Mouse (Mus musculus) lung, postnatal 25 days (tissue): ENCODE measurements around the gene Cpsf6.

ENCODE experiments used
- DNase-seq: peaks from one replicate; pipeline ENCODE4 v3.0.0; 2022; ENCODE audit warnings: low spot score

The Cpsf6 gene

GRCm38 (mm10) chr10:117379908-117380307 lies at the start of gene Cpsf6:
Gene Cpsf6, minus strand, starts transcription at chr10:117380015.
- no peak for DNase-seq

DNA sequence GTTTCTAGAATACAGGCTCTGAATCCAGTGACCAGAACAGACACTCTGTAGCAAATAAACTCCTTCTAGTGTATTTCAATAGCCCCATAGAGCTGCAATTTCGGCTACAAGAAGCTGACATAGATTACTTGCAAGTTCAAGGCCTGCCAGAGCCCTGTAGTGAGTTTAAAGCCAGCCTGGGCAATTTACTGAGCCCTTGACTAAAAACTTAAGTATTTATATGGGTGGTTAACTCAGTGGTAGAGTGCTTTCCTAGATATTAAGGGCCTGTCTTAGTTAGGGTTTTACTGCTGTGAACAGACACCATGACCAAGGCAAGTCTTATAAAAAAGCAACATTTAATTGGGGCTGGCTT lies 46.8 kb upstream of the Cpsf6 start:
- DNase-seq, result no peak

DNA sequence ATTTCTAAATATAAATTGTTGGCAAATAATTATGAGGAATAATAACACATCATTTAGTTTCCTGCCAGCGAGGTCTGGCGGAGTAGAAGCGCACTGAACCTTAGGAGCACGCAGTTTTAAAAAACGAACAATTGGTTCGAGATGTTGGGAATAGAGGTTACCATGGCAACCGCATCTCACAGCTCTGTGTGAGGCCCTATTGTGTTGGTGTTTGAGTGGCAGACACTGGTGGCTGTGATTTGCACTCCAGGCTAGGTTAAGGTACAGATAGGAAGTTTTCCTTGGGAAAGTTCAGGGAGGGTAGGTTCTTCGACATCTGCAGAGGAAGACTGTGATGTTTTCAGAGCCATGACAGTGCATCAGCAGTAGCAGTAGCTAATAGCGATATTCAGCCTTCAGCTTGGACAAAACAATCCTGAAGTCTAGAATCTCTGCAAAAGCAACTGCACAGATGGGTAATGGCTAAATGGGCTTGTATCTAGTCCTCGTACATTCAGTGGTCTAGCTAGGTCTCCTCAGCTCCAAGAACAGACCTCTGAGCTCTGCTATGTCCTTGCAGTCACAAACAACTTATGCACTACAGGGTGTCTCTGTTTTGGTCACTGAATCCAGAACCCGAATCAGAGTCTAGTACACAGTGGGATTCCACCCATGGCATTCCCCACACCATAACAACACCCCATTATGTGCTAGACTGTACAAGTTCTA lies 46.2 kb upstream of the Cpsf6 start:
- DNase-seq, result no peak

DNA sequence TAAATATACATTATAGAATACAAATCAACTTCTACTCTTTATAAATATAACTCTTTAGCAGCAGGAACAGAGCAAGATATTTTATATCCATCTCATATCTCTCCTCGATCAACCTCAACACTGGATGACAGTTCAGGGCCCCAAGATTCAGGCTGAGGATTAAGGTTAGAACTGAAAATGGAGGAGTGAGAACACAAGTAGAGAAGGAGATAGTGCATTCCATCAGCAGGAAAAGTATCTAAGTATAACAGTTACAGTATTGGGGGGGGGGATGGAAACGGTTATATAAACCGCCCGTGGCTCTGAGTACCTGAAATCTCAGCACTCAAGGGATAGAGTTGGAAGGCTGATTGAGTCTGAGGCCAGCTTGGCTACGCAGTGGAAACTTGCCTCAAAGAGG lies 45.2 kb upstream of the Cpsf6 start:
- DNase-seq, result no peak

DNA sequence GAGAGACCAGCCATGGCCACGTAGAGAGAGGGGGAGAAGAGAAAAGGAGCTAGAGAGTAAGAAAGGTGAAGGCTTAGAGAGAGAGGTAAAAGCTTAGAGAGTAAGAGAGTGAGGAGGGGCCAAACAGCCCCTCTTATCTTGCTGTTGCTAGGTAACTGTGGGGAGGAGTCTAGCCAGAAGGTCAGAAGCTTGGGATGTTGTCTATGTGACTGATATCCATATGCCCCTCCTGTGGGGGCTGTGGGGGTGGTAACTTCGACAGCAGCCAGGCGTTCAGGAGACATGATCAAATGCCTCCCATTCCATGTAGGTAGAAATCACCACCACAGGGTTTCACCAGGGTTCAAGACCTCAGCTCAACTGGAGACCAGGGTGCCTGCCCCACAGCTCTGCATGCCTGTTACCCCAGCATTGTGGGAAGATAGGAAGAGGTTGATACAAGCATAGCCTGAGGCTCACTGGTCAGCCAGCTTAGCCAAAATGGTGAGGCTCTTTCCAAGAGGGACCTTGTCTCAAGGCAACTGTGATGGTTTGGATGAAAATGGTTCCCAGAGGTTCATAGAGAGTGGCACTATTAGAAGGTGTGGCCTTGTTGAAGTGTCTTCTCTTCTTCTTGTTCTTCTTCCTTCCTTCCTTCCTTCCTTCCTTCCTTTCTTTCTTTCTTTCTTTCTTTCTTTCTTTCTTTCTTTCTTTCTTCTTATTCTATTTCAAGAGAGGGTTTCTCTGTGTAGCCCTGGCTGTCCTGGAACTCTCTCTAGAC lies 44.5 kb upstream of the Cpsf6 start:
- DNase-seq, result no peak

DNA sequence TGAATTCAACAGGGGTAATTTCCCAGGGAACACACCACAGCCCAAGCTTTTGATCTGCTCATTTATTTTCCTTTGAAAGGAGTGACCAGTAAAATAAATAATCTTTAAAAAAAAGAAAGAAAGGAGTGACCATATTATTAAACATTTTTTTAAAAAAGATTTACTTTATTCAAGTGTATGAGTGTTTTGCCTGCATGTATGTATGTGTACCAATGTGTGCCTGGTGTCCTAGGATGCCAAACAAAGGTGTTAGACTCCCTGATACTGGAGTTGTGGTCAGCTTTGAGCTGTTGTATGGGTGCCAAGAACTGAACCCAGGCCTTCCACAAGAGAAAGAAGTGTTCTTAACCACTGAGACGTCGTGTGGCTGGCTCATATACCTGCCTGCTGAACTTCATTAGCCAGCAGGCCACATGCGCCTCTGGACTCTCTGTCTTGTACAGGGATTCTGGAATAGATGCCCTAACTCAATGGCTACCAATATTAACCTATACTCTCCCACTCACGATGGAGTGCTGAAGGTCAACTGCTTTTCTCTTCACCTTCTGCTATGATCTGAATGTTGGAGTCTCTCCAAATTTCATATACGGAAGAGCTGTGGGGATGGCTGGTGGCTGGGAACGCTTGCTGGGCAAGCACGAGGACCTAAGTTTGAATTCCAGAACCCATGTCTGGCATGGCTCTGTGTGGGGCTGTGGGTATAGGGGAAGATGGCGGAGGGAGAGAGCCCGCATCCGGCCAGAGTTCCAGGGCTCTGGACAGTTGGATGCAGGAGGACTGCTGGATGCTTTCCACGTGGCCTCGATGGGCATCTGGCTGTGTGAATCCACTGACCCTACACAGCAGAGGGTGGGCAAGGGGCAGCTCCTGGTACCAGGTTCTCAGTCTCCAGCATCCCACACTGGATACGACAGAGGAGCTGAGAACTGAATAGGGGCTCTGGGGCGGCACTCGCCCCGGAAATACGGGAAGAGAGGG lies 43.5 kb upstream of the Cpsf6 start:
- no peak for DNase-seq

DNA sequence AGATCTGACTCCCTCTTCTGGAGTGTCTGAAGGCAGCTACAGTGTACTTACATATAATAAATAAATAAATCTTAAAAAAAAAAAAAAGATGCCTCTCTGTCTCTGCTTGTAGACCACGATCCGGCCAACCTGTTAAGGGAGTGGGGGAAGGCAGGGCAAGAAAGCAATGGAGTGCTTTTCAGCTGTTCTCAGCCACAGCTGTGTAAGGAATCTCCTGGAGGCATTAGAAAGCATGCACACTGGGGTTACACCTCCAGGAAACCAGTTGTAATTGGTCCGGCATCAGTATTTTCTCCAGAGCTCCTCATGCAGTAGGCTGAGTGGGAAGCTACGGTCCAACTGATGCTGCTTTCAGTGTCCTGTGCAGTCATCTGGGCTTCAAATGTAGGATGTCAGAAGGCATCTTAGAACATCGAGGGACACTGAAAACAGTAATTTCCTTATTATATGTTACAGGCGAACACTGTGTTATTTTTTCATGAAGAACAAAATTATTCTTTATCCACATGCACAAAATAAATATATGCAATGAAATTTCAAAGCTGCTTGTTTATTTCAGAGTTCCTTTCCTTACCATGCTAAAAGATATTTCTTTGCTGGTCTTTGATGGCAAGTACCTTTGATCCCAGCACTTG lies 42.5 kb upstream of the Cpsf6 start:
- no peak for DNase-seq

GRCm38 (mm10) chr10:117421283-117422107 lies 41.7 kb upstream of the Cpsf6 start:
- no peak for DNase-seq

DNA sequence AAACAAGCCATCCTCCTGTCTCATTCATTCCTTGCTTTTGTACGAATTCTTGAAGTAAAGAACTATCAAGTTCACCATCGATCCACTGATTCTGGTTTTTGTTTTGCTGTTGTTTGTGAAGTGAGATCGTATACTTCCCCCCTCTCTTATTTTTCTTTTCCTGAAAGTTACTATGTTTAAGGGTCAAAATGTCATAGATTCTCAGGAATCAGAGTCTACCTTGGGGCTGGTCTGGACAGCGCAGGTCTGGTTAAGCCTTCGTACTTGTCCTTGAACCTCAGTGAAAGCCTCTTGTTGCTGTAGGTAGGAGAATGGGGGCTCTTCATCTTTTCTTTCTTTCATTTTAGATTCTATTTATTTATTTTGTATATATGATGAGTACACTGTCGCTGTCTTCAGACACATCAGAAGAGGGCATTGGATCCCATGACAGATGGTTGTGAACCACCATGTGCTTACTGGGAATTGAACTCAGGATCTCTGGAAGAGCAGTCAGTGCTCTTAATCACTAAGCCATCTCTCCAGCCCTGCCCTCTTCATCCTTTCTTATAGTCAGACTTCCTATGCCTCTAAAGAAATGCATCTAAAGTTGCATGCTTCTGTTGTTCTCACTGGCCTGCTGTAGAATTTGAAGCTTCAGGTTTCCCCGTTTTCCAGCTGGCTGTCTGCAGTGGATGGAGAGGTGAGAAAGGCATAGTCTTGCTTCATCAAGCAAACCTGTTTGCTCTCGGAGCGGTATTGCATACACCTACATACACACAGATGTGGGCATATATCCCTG lies 40.9 kb upstream of the Cpsf6 start:
- DNase-seq, result no peak

GRCm38 (mm10) chr10:117419577-117420290 lies 39.9 kb upstream of the Cpsf6 start:
- DNase-seq, result no peak

GRCm38 (mm10) chr10:117418668-117419237 lies 38.9 kb upstream of the Cpsf6 start:
- no peak for DNase-seq

DNA sequence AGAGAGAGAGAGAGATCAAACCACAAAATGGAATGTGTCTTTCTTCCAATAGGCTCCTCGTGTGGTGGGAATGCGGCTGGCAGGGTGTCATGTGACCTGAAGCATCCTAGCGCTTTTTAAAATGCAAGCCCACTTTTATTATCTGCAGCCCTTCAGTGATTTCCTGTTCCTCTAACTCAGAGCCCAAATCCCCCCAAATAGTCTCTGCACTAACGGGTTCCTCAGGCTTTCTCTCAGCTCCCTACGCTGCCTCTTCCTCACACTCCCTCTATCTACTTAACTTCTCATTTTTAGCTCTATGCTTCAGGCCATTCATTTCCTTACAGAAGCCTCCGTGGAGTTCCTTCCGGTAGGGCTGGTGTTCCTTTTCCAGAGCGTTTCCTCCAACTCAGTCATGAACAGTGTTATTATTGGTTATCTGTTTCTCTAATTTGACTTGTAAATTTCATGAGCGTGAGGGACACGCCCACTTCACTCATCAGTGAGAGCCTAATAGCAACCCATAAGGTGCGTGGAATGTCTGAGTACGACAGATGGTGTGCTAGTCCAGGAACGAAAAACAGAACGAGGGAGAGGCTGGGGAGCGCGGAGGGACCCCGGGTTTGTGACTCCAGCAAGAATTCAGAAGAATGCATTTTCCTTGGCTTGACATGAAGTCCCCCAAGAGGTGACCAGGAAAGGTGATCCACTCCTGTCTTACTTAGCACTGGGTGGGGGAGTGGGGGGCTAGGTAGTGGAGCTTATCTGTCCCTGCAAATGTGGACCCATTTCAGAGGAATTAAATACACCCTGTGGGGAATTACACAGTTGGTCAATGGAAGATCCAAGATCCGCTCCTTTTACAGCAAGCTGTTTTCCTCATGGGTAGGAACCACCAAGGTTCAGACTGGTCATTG lies 38.2 kb upstream of the Cpsf6 start:
- peak; percentile 40 for DNase-seq

GRCm38 (mm10) chr10:117417470-117417767 lies 37.6 kb upstream of the Cpsf6 start:
- peak; percentile 55 for DNase-seq

DNA sequence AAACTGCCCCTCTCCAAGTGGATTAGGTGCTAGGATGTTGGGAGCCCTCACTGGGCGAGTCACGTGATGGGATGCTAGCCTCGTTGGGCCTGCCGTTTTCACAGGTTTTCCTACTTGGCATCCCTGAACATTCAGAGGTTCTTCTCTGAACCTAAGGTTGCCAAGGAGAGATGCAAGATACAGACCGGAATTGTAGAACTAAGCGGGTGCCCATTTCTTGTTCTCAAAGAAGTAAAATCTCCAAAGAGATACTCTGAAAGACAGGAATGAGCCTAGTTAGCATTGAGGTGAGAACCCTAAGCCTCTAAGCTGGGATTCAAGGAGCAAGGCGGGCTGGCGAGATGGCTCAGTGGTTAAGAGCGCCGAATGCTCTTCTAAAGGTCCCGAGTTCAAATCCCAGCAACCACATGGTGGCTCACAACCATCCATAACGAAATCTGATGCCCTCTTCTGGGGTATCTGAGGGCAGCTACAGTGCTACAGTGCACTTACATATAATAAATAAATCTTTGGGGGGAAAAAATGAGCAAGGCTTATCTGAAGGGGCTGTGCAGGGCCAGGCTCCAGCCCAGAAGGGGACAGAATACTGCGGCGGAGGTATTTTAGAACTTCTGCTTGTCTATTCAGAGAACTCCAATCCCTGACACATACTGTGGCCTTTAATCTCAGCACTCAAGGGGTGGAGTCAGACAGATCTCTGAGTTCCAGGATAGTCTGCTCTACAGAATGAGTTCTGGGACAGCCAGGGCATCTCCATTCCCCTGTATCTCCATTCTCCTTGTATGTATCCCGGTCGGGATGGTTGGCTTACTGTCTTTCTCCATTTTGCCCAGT lies 37.0 kb upstream of the Cpsf6 start:
- DNase-seq, result no peak

DNA sequence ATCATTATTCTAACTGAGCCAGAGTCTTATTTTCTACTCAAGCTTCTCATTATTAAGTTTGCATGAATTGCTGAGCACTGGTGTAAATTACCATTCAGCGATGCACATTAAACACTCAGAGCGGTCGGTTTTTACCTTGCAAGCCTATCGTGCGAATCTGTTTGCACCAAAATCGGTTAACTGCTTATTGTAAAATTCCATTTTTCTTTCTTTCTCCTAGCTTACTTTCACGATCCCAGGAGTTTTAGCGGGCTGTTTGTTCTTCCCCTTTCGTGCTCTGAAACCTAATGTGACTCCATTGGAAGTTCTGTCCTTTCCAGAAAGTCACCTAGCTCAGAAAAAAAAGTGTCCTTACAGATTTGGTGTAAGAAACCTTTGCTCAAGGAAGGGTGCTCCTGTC lies 36.3 kb upstream of the Cpsf6 start:
- no peak for DNase-seq

DNA sequence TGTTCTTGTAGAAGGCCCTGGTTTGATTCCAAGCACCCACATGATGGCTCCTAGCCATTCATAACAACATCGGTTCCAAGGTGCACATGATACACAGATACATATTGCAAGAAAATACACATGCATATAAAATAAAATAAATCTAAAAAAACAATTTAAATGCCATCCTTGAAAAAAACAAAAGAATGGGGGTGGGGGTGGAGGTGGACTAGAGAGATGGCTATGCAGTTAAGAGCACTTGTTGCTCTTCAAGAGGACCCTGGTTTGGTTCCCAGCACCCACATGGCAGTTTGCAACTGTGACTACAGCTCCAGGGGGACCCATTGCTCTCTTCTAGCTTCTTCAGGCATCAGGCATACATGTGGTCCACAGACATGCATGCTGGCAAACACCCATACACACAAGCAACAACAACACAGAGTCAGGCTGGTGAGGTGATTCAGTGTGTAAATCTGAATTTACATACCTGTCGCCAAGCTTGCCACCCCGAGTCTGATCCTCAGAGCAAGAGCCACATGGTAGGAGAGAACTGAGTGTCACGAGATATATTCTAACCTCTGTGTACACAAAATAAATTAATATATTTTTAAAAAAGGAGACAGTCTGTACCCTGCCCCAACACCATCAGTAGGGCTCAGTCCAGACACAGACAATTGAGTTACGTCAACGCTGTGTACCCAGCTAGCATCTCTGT lies 35.7 kb upstream of the Cpsf6 start:
- no peak for DNase-seq

GRCm38 (mm10) chr10:117414726-117415125 lies 34.9 kb upstream of the Cpsf6 start:
- DNase-seq, result no peak
